Mouse (Mus musculus) embryonic fibroblast, embryonic 13.5 days (primary cell): ENCODE results near the gene Socs5. TPM values are rescaled to one million over a fixed set of nuclear protein-coding genes. Genes with fewer than 3 reads are reported as not detected.

Experiments
- H3K27ac ChIP-seq: 2 replicates; pipeline ENCODE4 v1.5.1; 2012; ENCODE audit warnings: low read length, control low read depth, inconsistent platforms; ENCODE audit not compliant: insufficient read depth
- H3K4me1 ChIP-seq: 2 replicates; pipeline ENCODE4 v1.6.1; 2011; ENCODE audit warnings: low read length; ENCODE audit not compliant: control insufficient read depth, insufficient read depth
- H3K4me3 ChIP-seq: 2 replicates; pipeline ENCODE4 v1.5.1; 2011; ENCODE audit warnings: mild to moderate bottlenecking, control low read depth, low read length; ENCODE audit not compliant: insufficient read depth
- CTCF ChIP-seq: IDR thresholded peaks from 2 replicates; pipeline ENCODE4 v1.5.1; 2011; ENCODE audit warnings: mild to moderate bottlenecking, control low read depth, low read length, moderate library complexity, borderline replicate concordance; ENCODE audit not compliant: insufficient read depth
- POLR2A ChIP-seq: IDR thresholded peaks from 2 replicates; pipeline ENCODE4 v1.6.1; 2011; ENCODE audit warnings: low read depth, mild to moderate bottlenecking, control low read depth, low read length, moderate library complexity
- polyA plus RNA-seq: library from polyadenylated mRNA; stranded (reverse); fragments of >200 nt; gene quantifications from 2 replicates; pipeline ENCODE4 v1.2.4, GENCODE M21; 2011; ENCODE audit warnings: low read depth; ENCODE audit not compliant: missing spikeins, insufficient read length

Gene Socs5
- polyA plus RNA-seq, 1 experiment, result 60.0 TPM

DNA sequence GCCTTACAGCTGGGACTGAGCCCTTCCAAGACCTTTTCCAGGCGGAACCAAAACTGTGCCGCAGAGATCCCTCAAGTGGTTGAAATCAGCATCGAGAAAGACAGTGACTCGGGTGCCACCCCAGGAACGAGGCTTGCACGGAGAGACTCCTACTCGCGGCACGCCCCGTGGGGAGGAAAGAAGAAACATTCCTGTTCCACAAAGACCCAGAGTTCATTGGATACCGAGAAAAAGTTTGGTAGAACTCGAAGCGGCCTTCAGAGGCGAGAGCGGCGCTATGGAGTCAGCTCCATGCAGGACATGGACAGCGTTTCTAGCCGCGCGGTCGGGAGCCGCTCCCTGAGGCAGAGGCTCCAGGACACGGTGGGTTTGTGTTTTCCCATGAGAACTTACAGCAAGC lies 26.3 kb downstream of the Socs5 start:
- H3K4me3 ChIP-seq, result no peak overlapping the region
- no peak overlapping the region for H3K27ac ChIP-seq
- TF ChIP-seq POLR2A (no peak), CTCF (no peak)
- H3K4me1 ChIP-seq, result no peaks in the 10 kb centered on the region

DNA sequence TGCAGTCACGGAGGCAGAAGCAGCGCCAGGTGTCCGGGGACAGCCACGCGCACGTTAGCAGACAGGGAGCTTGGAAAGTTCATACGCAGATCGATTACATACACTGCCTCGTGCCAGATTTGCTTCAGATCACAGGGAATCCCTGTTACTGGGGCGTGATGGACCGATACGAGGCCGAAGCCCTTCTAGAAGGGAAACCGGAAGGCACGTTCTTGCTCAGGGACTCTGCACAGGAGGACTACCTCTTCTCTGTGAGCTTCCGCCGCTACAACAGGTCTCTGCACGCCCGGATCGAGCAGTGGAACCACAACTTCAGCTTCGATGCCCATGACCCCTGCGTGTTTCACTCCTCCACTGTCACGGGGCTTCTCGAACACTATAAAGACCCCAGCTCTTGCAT lies 27.2 kb downstream of the Socs5 start:
- no peak overlapping the region for H3K4me3 ChIP-seq
- H3K27ac ChIP-seq, result no peak overlapping the region
- TF ChIP-seq CTCF (no peak), POLR2A (no peak)
- H3K4me1 ChIP-seq, result no peaks in the 10 kb centered on the region

GRCm38 (mm10) chr17:87135741-87136140 lies 28.3 kb downstream of the Socs5 start:
- no peak for TF ChIP-seq POLR2A
- no peak for TF ChIP-seq CTCF
- Histone ChIP-seq H3K27ac (no peak overlapping the region), H3K4me3 (no peak overlapping the region), H3K4me1 (no peaks in the 10 kb centered on the region)

GRCm38 (mm10) chr17:87141188-87141935 lies 33.9 kb downstream of the Socs5 start:
- TF ChIP-seq POLR2A, result no peak
- TF ChIP-seq CTCF, result no peak
- Histone ChIP-seq H3K4me3 (no peak overlapping the region), H3K4me1 (peaks cover 2% of the 10 kb centered on the region; the same call in 1 of the 2 replicates), H3K27ac (peak overlapping the region; percentile 31; the same call in 1 of the 2 replicates)

- TF ChIP-seq POLR2A, result 0 out of 2 replicates have a peak, but pooled peaks have one; percentile 18
- TF ChIP-seq CTCF, result no peak
- H3K4me3 ChIP-seq, result no peak overlapping the region
- peak overlapping the region; percentile 30 for H3K27ac ChIP-seq
- peaks cover 2% of the 10 kb centered on the region; the same call in 1 of the 2 replicates for H3K4me1 ChIP-seq
Measured at GRCm38 (mm10) chr17:87142271-87142670, 34.8 kb downstream of the Socs5 start.

GRCm38 (mm10) chr17:87143186-87143585 lies 35.7 kb downstream of the Socs5 start:
- H3K4me3 ChIP-seq, result no peak overlapping the region
- H3K27ac ChIP-seq, result no peak overlapping the region
- peaks cover 2% of the 10 kb centered on the region; the same call in 1 of the 2 replicates for H3K4me1 ChIP-seq
- no peak for TF ChIP-seq POLR2A
- TF ChIP-seq CTCF, result no peak

- H3K4me1 ChIP-seq, result peaks cover under 1% of the 10 kb centered on the region; the same call in 1 of the 2 replicates
- H3K27ac ChIP-seq, result no peak overlapping the region
- TF ChIP-seq CTCF (no peak), POLR2A (no peak)
- H3K4me3 ChIP-seq, result no peak overlapping the region
Measured at GRCm38 (mm10) chr17:87146415-87147021, 39.0 kb downstream of the Socs5 start.

- H3K4me1 ChIP-seq, result no peaks in the 10 kb centered on the region
- no peak for TF ChIP-seq POLR2A
- no peak overlapping the region for H3K27ac ChIP-seq
- H3K4me3 ChIP-seq, result no peak overlapping the region
Measured at GRCm38 (mm10) chr17:87149762-87150161, 42.3 kb downstream of the Socs5 start.

DNA sequence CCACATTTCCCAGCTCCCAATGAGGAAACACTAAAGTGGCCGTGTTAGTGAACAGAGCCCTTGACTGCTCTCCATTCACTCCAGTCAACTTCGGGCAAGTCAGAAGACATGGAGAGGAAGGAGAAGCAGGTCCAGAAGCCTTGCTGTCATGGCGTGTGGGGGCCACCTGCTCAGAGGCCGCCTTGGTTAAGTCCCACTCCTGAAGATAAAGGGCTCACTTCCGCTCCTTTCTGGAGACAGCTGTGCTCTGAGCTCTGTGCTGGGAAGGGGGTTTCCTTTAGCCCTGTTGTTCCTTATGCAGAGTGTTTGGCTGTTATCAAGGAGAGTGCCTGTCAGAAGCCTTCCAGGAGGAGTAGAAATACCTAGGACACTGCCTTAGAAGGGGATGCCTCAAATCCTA lies 45.5 kb downstream of the Socs5 start:
- H3K4me1 ChIP-seq, result no peaks in the 10 kb centered on the region
- TF ChIP-seq POLR2A (no peak), CTCF (no peak)
- no peak overlapping the region for H3K4me3 ChIP-seq
- no peak overlapping the region for H3K27ac ChIP-seq

- no peak for TF ChIP-seq POLR2A
- TF ChIP-seq CTCF, result no peak
- H3K27ac ChIP-seq, result no peak overlapping the region
- H3K4me3 ChIP-seq, result no peak overlapping the region
- peaks cover 6% of the 10 kb centered on the region; the same call in 1 of the 2 replicates for H3K4me1 ChIP-seq
Measured at GRCm38 (mm10) chr17:87155664-87156063, 48.2 kb downstream of the Socs5 start.
